Mouse (Mus musculus) liver, embryonic 12.5 days (tissue): ENCODE data around the gene Krt88. TPM values are rescaled to one million over a fixed set of nuclear protein-coding genes. Genes with fewer than 3 reads are reported as not detected.

Experiments used
- ATAC-seq: fragments of 200-750 bp; cut with Nextera tagmentation; 2 replicates; pipeline ENCODE4 v1.8.0; 2017; ENCODE audit warnings: moderate number of reproducible peaks, mild to moderate bottlenecking, moderate library complexity
- H3K27ac ChIP-seq: fragments of 300-500 bp; sonication (generic); 2 replicates; pipeline ENCODE4 v1.5.1; 2016; ENCODE audit warnings: mild to moderate bottlenecking
- H3K27me3 ChIP-seq: fragments of 300-500 bp; sonication (generic); replicated peaks from 2 replicates; pipeline ENCODE4 v1.6.1; 2016; ENCODE audit warnings: mild to moderate bottlenecking, moderate library complexity
- H3K36me3 ChIP-seq: fragments of 300-500 bp; sonication (generic); 2 replicates; pipeline ENCODE4 v1.6.1; 2016; ENCODE audit warnings: mild to moderate bottlenecking, moderate library complexity
- H3K4me1 ChIP-seq: fragments of 300-500 bp; sonication (generic); 2 replicates; pipeline ENCODE4 v1.6.1; 2016
- H3K4me2 ChIP-seq: fragments of 300-500 bp; sonication (generic); 2 replicates; pipeline ENCODE4 v1.6.1; 2016; ENCODE audit warnings: mild to moderate bottlenecking, moderate library complexity
- H3K4me3 ChIP-seq: fragments of 300-500 bp; sonication (generic); 2 replicates; pipeline ENCODE4 v1.5.1; 2016; ENCODE audit warnings: mild to moderate bottlenecking, moderate library complexity
- H3K9ac ChIP-seq: fragments of 300-500 bp; sonication (generic); 2 replicates; pipeline ENCODE4 v1.6.1; 2016; ENCODE audit warnings: mild to moderate bottlenecking, moderate library complexity
- H3K9me3 ChIP-seq: fragments of 300-500 bp; sonication (generic); replicated peaks from 2 replicates; pipeline ENCODE4 v1.6.1; 2016; ENCODE audit warnings: mild to moderate bottlenecking, moderate library complexity
- WGBS: fragments of 180-500 bp; shearing (Covaris S2); methylation state at CpG from one replicate; pipeline ENCODE4 v1.1.7; 2016; ENCODE audit not compliant: insufficient replicate concordance; 5-methylcytosine and 5-hydroxymethylcytosine counted together
- polyA plus RNA-seq: library from polyadenylated mRNA; unstranded; fragments of >200 nt; fragmentation: Nextera tagmentation; extraction: Ambion mirVana; gene quantifications from 2 replicates; pipeline ENCODE4 v1.2.1, GENCODE M21; 2016

Gene Krt88
- not detected in 2 replicates for polyA plus RNA-seq

DNA sequence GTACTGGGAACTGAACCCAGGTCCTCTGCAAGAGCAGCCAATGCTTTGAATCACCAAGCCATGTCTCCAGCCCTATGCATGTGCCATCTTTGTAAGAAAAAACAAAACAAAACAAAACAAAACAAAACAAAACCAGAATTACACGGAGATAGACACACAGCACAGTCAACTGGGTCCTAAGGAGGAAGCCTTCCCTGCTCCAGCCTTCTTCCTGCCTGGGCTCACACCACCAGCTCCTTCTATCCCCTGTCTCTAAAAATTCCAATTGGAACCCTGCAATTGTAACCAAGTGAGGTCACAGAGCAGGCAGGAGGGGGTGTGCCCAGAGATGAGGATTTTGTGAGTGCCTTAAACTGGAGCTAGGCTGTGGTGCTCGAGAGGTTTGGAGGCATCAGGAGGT is at the start of gene Krt88:
Gene Krt88 (plus strand): TSS at position 301 of the 400 bp plus-strand sequence.
- 54% methylated on average over 2 of the region's 2 CpGs for WGBS
- Histone ChIP-seq H3K27ac (no peak within 1 kb of the TSS), H3K4me1 (no peaks in the 10 kb centered on the region)

DNA sequence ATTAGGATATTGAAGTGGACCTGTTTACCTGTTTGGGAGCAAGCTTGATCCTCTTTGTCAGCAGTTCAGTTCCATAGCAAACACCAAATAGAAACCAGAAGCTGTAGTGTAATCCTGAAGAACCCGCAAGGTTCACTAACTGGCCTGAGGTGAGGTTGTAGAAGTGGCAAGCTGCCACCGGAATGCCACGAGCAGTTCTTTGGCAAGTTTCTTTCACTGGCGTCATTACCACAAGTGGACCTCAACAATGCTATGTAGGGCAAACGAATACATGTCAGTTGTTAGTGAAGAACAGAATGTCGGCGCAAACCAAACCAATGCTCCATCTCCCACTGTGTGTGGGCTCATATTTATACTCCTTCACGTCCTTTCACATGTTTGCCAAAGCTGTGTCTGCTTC is 49.3 kb upstream of the Krt88 start:
- Histone ChIP-seq H3K36me3 (no peaks in the 10 kb centered on the region), H3K9me3 (no peaks in the 10 kb centered on the region), H3K4me1 (no peaks in the 10 kb centered on the region), H3K4me2 (no peak overlapping the region), H3K9ac (no peak overlapping the region), H3K27me3 (no peaks in the 10 kb centered on the region; the same call in 1 of the 2 replicates), H3K4me3 (no peak overlapping the region), H3K27ac (no peak overlapping the region)
- ATAC-seq: no peak
- WGBS: 58% methylated on average over 8 of the region's 8 CpGs

More for the DNA sequence above, at the start of gene Krt88:
- H3K36me3 ChIP-seq: no peaks in the 10 kb centered on the region
- H3K4me2 ChIP-seq: no peak within 1 kb of the TSS
- H3K27me3 ChIP-seq: no peaks in the 10 kb centered on the region
- no peak within 1 kb of the TSS for H3K4me3 ChIP-seq
- no peak for ATAC-seq
- no peak within 1 kb of the TSS for H3K9ac ChIP-seq
- H3K9me3 ChIP-seq: no peaks in the 10 kb centered on the region

DNA sequence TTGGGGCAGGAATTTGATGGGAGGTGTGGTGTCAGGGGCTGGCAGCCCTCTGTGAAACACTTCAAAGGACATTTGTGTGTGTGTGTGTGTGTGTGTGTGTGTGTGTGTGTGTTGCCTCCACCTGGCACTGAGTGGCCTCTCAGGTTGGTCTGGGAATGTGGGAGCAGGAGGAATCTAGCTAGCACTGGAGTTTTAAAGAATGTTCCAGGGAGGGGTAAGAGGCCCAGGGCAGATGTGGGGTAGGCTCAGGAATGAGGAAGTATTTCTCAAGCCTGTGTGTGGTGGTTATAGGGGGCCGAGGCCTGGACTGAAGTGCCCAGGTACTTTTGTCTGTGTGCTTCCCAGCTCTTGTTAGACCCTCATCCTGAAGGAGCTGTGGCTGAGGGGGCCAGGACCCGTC is 36.8 kb upstream of the Krt88 start, which contains the start of gene Krt7:
Gene Krt7 (plus strand): TSS at position 269 of the 400 bp plus-strand sequence.
- Histone ChIP-seq H3K9ac (no peak within 1 kb of the TSS), H3K4me2 (no peak within 1 kb of the TSS), H3K27me3 (peaks cover 38% of the 10 kb centered on the region), H3K4me1 (0 out of 2 replicates have a peak, but pooled peaks cover 13% of the 10 kb centered on the region), H3K4me3 (no peak within 1 kb of the TSS), H3K36me3 (no peaks in the 10 kb centered on the region), H3K27ac (no peak within 1 kb of the TSS), H3K9me3 (no peaks in the 10 kb centered on the region)
- 17% methylated on average over 2 of the region's 2 CpGs for WGBS
- ATAC-seq: no peak

DNA sequence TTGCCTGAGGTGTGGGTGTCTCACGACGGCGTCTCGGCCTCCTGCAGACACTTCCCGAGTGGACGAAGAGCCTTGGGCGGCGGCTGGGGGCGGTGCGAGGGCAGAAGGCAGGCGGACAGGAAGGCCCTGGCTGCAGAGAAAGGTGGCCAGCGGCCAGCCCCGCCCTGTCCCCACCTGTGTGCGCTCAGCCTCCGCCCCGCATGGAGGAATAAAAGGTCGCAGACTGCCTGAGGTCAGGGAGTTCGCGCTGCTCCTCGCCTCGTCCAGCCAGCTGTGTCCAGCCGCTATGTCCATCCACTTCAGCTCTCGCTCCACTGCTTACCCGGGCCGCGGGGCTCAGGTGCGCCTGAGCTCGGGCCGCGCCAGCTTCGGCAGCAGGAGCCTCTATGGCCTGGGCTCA is 35.4 kb upstream of the Krt88 start:
- no peak for ATAC-seq
- Histone ChIP-seq H3K27ac (no peak overlapping the region), H3K9me3 (no peaks in the 10 kb centered on the region), H3K36me3 (no peaks in the 10 kb centered on the region), H3K4me1 (0 out of 2 replicates have a peak, but pooled peaks cover 13% of the 10 kb centered on the region), H3K4me2 (no peak overlapping the region), H3K27me3 (peaks cover 34% of the 10 kb centered on the region), H3K4me3 (no peak overlapping the region), H3K9ac (no peak overlapping the region)
- WGBS: 32% methylated on average over 31 of the region's 31 CpGs

DNA sequence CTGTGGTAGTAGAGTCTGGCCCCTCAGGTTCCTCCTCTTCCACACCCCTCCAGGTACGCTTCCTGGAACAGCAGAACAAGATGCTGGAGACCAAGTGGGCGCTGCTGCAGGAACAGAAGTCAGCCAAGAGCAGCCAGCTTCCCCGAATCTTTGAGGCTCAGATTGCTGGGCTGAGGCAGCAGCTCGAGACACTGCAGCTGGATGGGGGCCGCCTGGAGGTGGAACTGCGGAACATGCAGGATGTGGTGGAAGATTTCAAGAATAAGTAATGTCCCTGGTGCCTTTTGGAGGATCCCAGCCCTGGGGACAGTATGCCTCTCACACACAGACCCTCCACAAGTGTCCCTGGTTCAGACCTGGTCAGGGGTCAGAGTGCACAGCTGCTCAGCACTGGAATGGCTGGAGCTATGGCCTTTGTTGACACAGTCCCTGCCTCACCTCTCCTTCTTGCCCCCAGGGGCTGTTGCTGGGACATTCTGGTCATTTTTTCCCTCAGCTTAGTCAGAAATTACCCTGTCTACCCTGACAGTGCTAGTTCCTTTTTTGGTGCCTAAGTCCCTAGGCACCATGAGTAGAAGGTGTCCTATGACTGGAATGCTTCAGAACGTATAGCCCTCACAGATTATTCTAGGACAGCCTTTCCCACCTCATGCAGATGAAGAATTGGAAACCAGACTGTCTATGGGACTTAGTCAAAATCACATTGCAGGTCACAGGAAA is 33.5 kb upstream of the Krt88 start:
- Histone ChIP-seq H3K9me3 (no peaks in the 10 kb centered on the region), H3K4me3 (no peak overlapping the region), H3K9ac (no peak overlapping the region), H3K4me2 (no peak overlapping the region), H3K27ac (no peak overlapping the region), H3K27me3 (peaks cover 34% of the 10 kb centered on the region), H3K36me3 (no peaks in the 10 kb centered on the region), H3K4me1 (0 out of 2 replicates have a peak, but pooled peaks cover 13% of the 10 kb centered on the region)
- ATAC-seq: 0 out of 2 replicates have a peak, but pooled peaks have one; percentile 33
- 25% methylated on average over 7 of the region's 7 CpGs for WGBS

DNA sequence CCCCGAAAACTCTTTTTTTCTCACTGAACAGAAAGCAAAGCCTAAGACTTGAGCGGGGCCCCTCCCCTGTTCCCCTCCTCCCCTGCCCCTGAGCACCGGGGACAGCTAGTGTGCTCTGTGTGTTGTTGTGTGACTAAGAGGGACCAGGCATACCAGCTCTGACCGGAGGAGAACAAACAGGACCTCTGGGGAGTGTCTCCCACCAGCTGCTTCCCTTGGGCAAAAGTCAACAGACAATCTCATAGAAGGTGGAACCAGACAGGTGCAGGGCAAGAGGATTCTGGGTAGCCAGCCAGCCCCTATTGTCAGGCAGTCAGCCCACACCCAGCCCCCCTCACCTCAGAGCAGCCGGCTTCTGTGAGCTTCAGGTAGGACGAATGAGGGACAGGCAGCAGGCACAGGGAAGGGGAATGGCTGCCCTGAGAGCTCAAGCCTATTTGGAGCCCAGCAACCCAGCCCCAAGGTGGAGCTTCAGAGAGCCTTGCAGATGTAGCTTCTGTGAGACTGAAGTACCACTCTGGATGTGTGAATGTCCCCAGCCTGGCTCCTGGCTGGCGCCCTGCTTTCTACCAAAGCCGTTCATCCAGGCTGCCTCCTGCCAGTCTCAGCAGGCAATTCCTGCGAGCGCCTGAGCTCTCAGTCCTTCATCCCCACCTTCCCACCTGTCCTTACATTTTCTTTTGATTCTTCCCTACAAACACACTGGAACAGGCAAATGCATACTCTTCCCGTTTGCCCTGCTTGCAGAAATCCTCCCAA is 32.6 kb upstream of the Krt88 start:
- 45% methylated on average over 10 of the region's 11 CpGs for WGBS
- Histone ChIP-seq H3K27ac (no peak overlapping the region), H3K4me2 (no peak overlapping the region)

DNA sequence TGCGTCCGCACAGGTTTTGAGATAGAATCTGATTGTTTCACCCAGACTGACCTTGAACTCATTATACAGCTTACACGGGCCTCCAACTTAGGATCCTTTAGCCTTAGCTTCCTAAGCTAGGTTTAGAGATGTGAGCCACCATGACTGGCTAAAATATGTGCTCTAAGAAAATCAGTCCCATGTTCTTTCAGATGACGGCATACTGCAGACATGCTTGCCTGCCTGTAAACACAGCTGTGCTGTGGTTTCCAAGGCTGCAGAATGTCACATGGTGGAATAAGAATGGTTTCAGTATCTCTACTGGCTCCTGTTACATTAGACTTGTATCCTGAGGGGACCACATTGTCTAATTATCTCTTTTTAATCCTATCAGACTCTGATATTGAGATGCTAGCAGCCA is 28.6 kb upstream of the Krt88 start:
- Histone ChIP-seq H3K9me3 (no peaks in the 10 kb centered on the region), H3K27me3 (peaks cover 4% of the 10 kb centered on the region; the same call in 1 of the 2 replicates), H3K4me2 (no peak overlapping the region), H3K4me3 (no peak overlapping the region), H3K9ac (no peak overlapping the region), H3K4me1 (0 out of 2 replicates have a peak, but pooled peaks cover 11% of the 10 kb centered on the region), H3K27ac (no peak overlapping the region), H3K36me3 (no peaks in the 10 kb centered on the region)
- no peak for ATAC-seq
- 69% methylated on average over 4 of the region's 4 CpGs for WGBS

More for the DNA sequence above, 32.6 kb upstream of the Krt88 start:
- H3K9me3 ChIP-seq: no peaks in the 10 kb centered on the region
- H3K27me3 ChIP-seq: peaks cover 34% of the 10 kb centered on the region
- H3K9ac ChIP-seq: no peak overlapping the region
- ATAC-seq: no peak
- no peaks in the 10 kb centered on the region for H3K36me3 ChIP-seq
- 0 out of 2 replicates have a peak, but pooled peaks cover 13% of the 10 kb centered on the region for H3K4me1 ChIP-seq
- H3K4me3 ChIP-seq: no peak overlapping the region

DNA sequence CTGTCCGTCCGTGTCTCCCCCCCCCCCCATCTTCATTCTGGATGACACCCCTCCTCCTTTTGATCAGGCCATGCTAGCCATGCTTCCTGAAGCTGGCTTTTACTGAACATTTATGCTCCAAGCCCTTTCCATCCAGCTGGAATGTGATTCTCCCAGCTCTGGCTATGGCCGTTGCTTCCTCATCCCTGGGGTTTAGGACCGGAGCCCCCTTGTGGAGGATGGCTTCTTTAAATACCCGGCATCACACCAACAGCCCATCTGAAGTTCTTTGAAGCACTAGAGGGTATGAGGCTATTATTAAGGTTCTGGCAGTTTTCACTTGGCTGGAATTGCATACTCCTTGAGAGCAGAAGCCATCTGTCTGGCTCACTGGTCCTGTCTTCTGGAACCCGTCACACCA is 26.6 kb upstream of the Krt88 start:
- 46% methylated on average over 6 of the region's 6 CpGs for WGBS
- H3K27me3 ChIP-seq: no peaks in the 10 kb centered on the region; the same call in 1 of the 2 replicates
- no peak overlapping the region for H3K4me3 ChIP-seq
- H3K4me1 ChIP-seq: no peaks in the 10 kb centered on the region
- H3K4me2 ChIP-seq: no peak overlapping the region
- no peaks in the 10 kb centered on the region for H3K36me3 ChIP-seq
- no peak overlapping the region for H3K9ac ChIP-seq
- no peaks in the 10 kb centered on the region for H3K9me3 ChIP-seq
- H3K27ac ChIP-seq: no peak overlapping the region
- no peak for ATAC-seq

DNA sequence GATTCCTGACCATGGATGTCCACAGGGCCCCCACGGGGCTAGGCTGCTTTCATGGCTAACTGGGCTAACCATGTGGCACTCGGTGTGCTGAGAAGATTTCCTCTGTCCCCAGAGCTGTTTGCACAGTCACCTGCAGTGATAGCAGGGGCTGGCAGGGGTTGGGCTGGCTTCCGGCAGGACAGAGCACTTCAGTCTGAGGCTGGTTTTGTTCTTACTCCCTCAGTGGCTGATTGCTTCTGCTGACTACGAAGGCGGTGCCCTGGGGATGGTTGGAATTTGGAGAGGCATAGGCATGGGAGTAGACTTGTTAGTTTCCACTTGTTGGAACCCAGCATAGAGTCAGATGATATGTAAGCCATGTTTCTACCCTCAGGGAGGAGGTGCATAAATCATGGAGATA is 22.6 kb upstream of the Krt88 start:
- H3K36me3 ChIP-seq: no peaks in the 10 kb centered on the region
- no peak overlapping the region for H3K27ac ChIP-seq
- H3K9ac ChIP-seq: no peak overlapping the region
- no peak overlapping the region for H3K4me2 ChIP-seq
- WGBS: 29% methylated on average over 5 of the region's 5 CpGs
- H3K4me1 ChIP-seq: no peaks in the 10 kb centered on the region
- H3K4me3 ChIP-seq: no peak overlapping the region
- ATAC-seq: no peak
- no peaks in the 10 kb centered on the region for H3K9me3 ChIP-seq
- H3K27me3 ChIP-seq: peaks cover 19% of the 10 kb centered on the region; the same call in 1 of the 2 replicates

DNA sequence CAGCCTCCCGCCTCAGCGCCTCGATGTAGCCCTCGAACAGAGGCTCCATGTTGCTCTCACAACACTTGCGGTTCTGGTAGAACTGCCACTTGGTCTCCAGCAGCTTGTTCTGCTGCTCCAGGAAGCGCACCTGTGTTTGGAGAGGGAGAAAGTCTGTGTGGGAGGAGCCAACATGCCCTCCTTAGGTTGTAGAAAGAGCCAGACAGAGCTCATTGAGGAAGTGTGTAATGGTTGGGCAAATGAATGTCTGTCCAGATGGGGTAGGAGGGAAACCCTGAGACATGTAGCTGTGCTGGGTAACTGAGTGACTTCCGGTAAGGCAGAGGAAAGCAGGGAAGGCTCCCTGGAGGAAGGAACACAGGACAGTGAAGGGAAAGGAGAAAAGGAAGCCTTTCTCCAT is 10.9 kb upstream of the Krt88 start:
- H3K4me2 ChIP-seq: no peak overlapping the region
- no peaks in the 10 kb centered on the region for H3K36me3 ChIP-seq
- H3K9ac ChIP-seq: no peak overlapping the region
- H3K9me3 ChIP-seq: no peaks in the 10 kb centered on the region
- ATAC-seq: no peak
- H3K4me1 ChIP-seq: no peaks in the 10 kb centered on the region
- peaks cover 47% of the 10 kb centered on the region for H3K27me3 ChIP-seq
- 67% methylated on average over 7 of the region's 7 CpGs for WGBS
- H3K27ac ChIP-seq: no peak overlapping the region
- no peak overlapping the region for H3K4me3 ChIP-seq

DNA sequence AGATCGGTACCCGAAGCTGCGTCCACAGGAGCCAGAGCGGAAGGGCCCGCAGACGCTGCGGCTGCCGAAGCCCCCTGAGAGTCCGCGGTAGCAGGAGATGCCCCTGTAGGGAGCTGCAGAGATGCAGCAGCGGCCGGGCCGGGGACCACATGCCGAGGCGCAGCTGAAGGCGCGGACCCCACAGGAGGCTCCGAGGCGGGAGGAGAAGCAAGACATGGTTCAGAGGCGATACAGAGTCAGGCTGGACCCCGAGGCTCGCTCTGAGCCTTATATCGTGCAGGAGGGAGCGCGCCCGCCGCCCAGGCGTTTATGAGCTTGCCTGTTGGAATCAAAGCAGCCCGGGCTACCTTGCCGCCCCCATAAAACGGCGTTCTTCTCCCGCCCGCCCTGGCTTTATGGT is 9.0 kb upstream of the Krt88 start, which contains the start of gene Krt87:
Gene Krt87 (minus strand): TSS at position 250 of the 400 bp plus-strand sequence.
- no peak within 1 kb of the TSS for H3K27ac ChIP-seq
- H3K4me2 ChIP-seq: peak within 1 kb of the TSS; percentile 6; the same call in 1 of the 2 replicates
- no peak within 1 kb of the TSS for H3K9ac ChIP-seq
- peaks cover 47% of the 10 kb centered on the region for H3K27me3 ChIP-seq
- no peak for ATAC-seq
- 6% methylated on average over 32 of the region's 34 CpGs for WGBS
- no peaks in the 10 kb centered on the region for H3K9me3 ChIP-seq
- no peaks in the 10 kb centered on the region for H3K4me1 ChIP-seq
- no peak within 1 kb of the TSS for H3K4me3 ChIP-seq
- no peaks in the 10 kb centered on the region for H3K36me3 ChIP-seq

DNA sequence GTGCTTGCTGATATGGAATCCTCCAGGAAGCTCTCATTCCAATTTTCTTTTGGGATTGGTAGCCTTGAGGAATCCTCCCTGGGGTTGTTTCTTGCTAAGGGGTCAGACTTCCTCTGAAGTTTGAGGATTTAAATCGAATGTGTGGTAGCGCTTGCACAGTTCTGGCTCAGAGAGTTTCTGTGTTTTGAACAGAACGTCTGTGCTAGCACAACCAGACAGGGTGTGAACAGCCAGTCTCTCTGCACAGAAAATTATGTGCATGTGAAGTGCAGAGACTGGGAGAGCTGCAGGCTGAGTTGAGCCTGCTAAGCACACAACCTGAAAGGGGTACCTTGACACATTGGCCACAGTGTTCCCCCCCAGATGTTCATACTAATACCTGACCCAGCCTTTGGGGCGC is 6.7 kb upstream of the Krt88 start:
- H3K4me1 ChIP-seq: no peaks in the 10 kb centered on the region
- peaks cover 47% of the 10 kb centered on the region for H3K27me3 ChIP-seq
- no peak overlapping the region for H3K9ac ChIP-seq
- no peak overlapping the region for H3K4me2 ChIP-seq
- ATAC-seq: no peak
- H3K27ac ChIP-seq: no peak overlapping the region
- no peak overlapping the region for H3K4me3 ChIP-seq
- H3K9me3 ChIP-seq: no peaks in the 10 kb centered on the region
- WGBS: 62% methylated on average over 4 of the region's 4 CpGs
- H3K36me3 ChIP-seq: no peaks in the 10 kb centered on the region
